Mouse (Mus musculus): ENCODE measurements around the gene Ssx9. TPM values are rescaled to one million over a fixed set of nuclear protein-coding genes. Genes with fewer than 3 reads are reported as not detected.

Ssx9 gene
- polyA plus RNA-seq (2014; fragmentation: Illumina TruSeq; extraction: RNeasy Lipid Tissue Mini Kit (QIAGEN cat#74804); ENCODE audit: low read depth, low replicate concordance), result not detected

DNA sequence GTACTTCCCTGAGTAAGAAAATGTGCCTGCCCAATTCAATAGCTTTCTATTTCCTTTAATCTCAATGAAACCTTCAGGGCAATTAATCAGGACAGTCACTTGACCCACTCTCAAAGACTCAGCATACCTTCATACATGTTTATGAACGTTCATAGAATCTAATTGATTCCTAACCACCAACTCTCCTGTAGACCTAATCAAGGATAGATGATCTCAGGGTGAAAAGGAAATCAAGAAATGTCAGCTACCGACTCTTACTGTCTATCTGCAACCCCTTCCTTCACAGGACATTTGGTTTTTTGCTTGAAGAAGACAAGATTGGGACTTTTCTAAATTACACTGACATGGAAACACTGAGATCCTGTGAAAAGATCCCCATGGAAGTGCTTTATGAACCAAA lies at the start of gene Ssx9:
Ssx9 (plus strand) TSS at position 301 of the 400 bp plus-strand sequence.

DNA sequence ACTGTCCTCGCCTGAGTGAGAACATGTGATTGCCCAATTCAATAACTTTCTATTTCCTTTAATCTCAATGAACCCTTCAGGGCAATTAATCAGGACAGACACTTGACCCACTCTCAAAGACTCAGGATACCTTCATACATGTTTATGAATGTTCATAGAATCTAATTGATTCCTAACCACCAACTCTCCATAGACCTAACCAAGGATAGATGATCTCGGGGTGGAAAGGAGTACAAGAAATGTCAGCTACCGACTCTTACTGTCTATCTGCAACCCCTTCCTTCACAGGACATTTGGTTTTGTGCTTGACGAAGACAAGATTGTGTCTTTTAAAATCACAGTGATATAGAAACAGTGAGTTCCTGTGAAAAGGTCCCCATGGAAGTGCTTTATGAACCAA lies 55.2 kb downstream of the Ssx9 start, which contains the start of gene Ssxb5:
Ssxb5 (plus strand) TSS at position 301 of the 400 bp plus-strand sequence.

Other genes with a start within 250 kb of the Ssx9 start
- gene Gm14459, start 223.5 kb upstream of the Ssx9 start, polyA plus RNA-seq (2014; fragmentation: Illumina TruSeq; extraction: RNeasy Lipid Tissue Mini Kit (QIAGEN cat#74804); ENCODE audit: low read depth, low replicate concordance), result not detected
- not detected for gene Ssxb6, start 200.2 kb upstream of the Ssx9 start, polyA plus RNA-seq (2014; fragmentation: Illumina TruSeq; extraction: RNeasy Lipid Tissue Mini Kit (QIAGEN cat#74804); ENCODE audit: low read depth, low replicate concordance)
- gene Ssxb3, start 156.6 kb upstream of the Ssx9 start, polyA plus RNA-seq (2014; fragmentation: Illumina TruSeq; extraction: RNeasy Lipid Tissue Mini Kit (QIAGEN cat#74804); ENCODE audit: low read depth, low replicate concordance), result not detected
- gene Ssxb8, start 57.6 kb upstream of the Ssx9 start, polyA plus RNA-seq (2014; fragmentation: Illumina TruSeq; extraction: RNeasy Lipid Tissue Mini Kit (QIAGEN cat#74804); ENCODE audit: low read depth, low replicate concordance), result not detected
- not detected for gene Ssxb5, start 55.3 kb downstream of the Ssx9 start, polyA plus RNA-seq (2014; fragmentation: Illumina TruSeq; extraction: RNeasy Lipid Tissue Mini Kit (QIAGEN cat#74804); ENCODE audit: low read depth, low replicate concordance)
- not detected for gene Gm6592, start 95.6 kb downstream of the Ssx9 start, polyA plus RNA-seq (2014; fragmentation: Illumina TruSeq; extraction: RNeasy Lipid Tissue Mini Kit (QIAGEN cat#74804); ENCODE audit: low read depth, low replicate concordance)
- gene Gm5751, start 125.8 kb downstream of the Ssx9 start, polyA plus RNA-seq (2014; fragmentation: Illumina TruSeq; extraction: RNeasy Lipid Tissue Mini Kit (QIAGEN cat#74804); ENCODE audit: low read depth, low replicate concordance), result not detected
- 24.3 TPM for gene B630019K06Rik, start 143.9 kb downstream of the Ssx9 start, polyA plus RNA-seq (2014; fragmentation: Illumina TruSeq; extraction: RNeasy Lipid Tissue Mini Kit (QIAGEN cat#74804); ENCODE audit: low read depth, low replicate concordance)
- not detected for gene Fthl17b, start 214.5 kb downstream of the Ssx9 start, polyA plus RNA-seq (2014; fragmentation: Illumina TruSeq; extraction: RNeasy Lipid Tissue Mini Kit (QIAGEN cat#74804); ENCODE audit: low read depth, low replicate concordance)
- not detected for gene Fthl17c, start 228.1 kb downstream of the Ssx9 start, polyA plus RNA-seq (2014; fragmentation: Illumina TruSeq; extraction: RNeasy Lipid Tissue Mini Kit (QIAGEN cat#74804); ENCODE audit: low read depth, low replicate concordance)
- gene Fthl17d, start 238.3 kb downstream of the Ssx9 start, polyA plus RNA-seq (2014; fragmentation: Illumina TruSeq; extraction: RNeasy Lipid Tissue Mini Kit (QIAGEN cat#74804); ENCODE audit: low read depth, low replicate concordance), result not detected